Mouse (Mus musculus): Measurements from ENCODE around the gene Gtdc1.
A peak's percentile ranks its signal among the peaks of the same experiment; 100 is the strongest.

The Gtdc1 gene

GRCm38 (mm10) chr2:44590881-44591280 lies 336.6 kb downstream of the Gtdc1 start:
- no peak for DNase-seq (ENCODE audit: low read depth, low spot score)

- DNase-seq (ENCODE audit: low read depth, low spot score): no peak
Measured at GRCm38 (mm10) chr2:44584061-44584460, 343.4 kb downstream of the Gtdc1 start.

GRCm38 (mm10) chr2:44583491-44583890 lies 344.0 kb downstream of the Gtdc1 start:
- DNase-seq (ENCODE audit: low read depth, low spot score): no peak

GRCm38 (mm10) chr2:44571810-44572209 lies 355.6 kb downstream of the Gtdc1 start:
- no peak for DNase-seq (ENCODE audit: low read depth, low spot score)

- DNase-seq (ENCODE audit: low read depth, low spot score): no peak
Measured at GRCm38 (mm10) chr2:44571156-44571555, 356.3 kb downstream of the Gtdc1 start.

GRCm38 (mm10) chr2:44569140-44569952 lies 358.1 kb downstream of the Gtdc1 start:
- no peak for DNase-seq (ENCODE audit: low read depth, low spot score)

GRCm38 (mm10) chr2:44564776-44565692 lies 362.4 kb downstream of the Gtdc1 start:
- DNase-seq (ENCODE audit: low read depth, low spot score): peak; percentile 76

- DNase-seq (ENCODE audit: low read depth, low spot score): no peak
Measured at GRCm38 (mm10) chr2:44561789-44562188, 365.7 kb downstream of the Gtdc1 start.

GRCm38 (mm10) chr2:44559242-44559944 lies 368.1 kb downstream of the Gtdc1 start:
- no peak for DNase-seq (ENCODE audit: low read depth, low spot score)

GRCm38 (mm10) chr2:44557669-44558281 lies 369.7 kb downstream of the Gtdc1 start:
- DNase-seq (ENCODE audit: low read depth, low spot score): peak; percentile 58

- peak; percentile 74 for DNase-seq (ENCODE audit: low read depth, low spot score)
Measured at GRCm38 (mm10) chr2:44556861-44557592, 370.4 kb downstream of the Gtdc1 start.

GRCm38 (mm10) chr2:44554716-44555115 lies 372.7 kb downstream of the Gtdc1 start:
- no peak for DNase-seq (ENCODE audit: low read depth, low spot score)

- DNase-seq (ENCODE audit: low read depth, low spot score): no peak
Measured at GRCm38 (mm10) chr2:44549311-44549710, 378.1 kb downstream of the Gtdc1 start.

- no peak for DNase-seq (ENCODE audit: low read depth, low spot score)
Measured at GRCm38 (mm10) chr2:44542775-44543174, 384.7 kb downstream of the Gtdc1 start.

GRCm38 (mm10) chr2:44541726-44542125 lies 385.7 kb downstream of the Gtdc1 start:
- DNase-seq (ENCODE audit: low read depth, low spot score): no peak

GRCm38 (mm10) chr2:44540881-44541280 lies 386.6 kb downstream of the Gtdc1 start:
- no peak for DNase-seq (ENCODE audit: low read depth, low spot score)

- DNase-seq (ENCODE audit: low read depth, low spot score): no peak
Measured at GRCm38 (mm10) chr2:44539121-44539634, 388.3 kb downstream of the Gtdc1 start.

- no peak for DNase-seq (ENCODE audit: low read depth, low spot score)
Measured at GRCm38 (mm10) chr2:44538135-44538534, 389.3 kb downstream of the Gtdc1 start.

- no peak for DNase-seq (ENCODE audit: low read depth, low spot score)
Measured at GRCm38 (mm10) chr2:44535760-44536159, 391.7 kb downstream of the Gtdc1 start.

- no peak for DNase-seq (ENCODE audit: low read depth, low spot score)
Measured at GRCm38 (mm10) chr2:44535136-44535675, 392.3 kb downstream of the Gtdc1 start.

Data from telencephalon, adult 2 months (tissue).